Mouse (Mus musculus): ENCODE results near the gene Alkbh6. TPM values are rescaled to one million over a fixed set of nuclear protein-coding genes. Genes with fewer than 3 reads are reported as not detected.

The Alkbh6 gene
- polyA plus RNA-seq, 1 experiment: 28.7 TPM

GRCm38 (mm10) chr7:30310136-30310535, 1.6 kb downstream of the Alkbh6 start:
- H3ac ChIP-seq (ENCODE audit: control insufficient read depth, insufficient read length, low read depth): no peak overlapping the region
- no peaks in the 10 kb centered on the region for H3K27me3 ChIP-seq (ENCODE audit: control insufficient read depth, insufficient read depth, insufficient read length)
- no peaks in the 10 kb centered on the region for H3K36me3 ChIP-seq (ENCODE audit: control insufficient read depth, insufficient read depth)
- TF ChIP-seq CEBPB (IDR thresholded peaks at IDR 0.05; ENCODE audit: low read depth): no peak
- no peak for TF ChIP-seq USF1 (IDR thresholded peaks at IDR 0.05; ENCODE audit: low read depth)
- TF ChIP-seq CTCF (IDR thresholded peaks at IDR 0.05; ENCODE audit: control insufficient read depth, insufficient read depth, insufficient read length): no peak
- no peak for TF ChIP-seq MYOG (IDR thresholded peaks at IDR 0.05; ENCODE audit: control insufficient read depth, extremely low read depth, insufficient read length)
- TF ChIP-seq MAX (IDR thresholded peaks at IDR 0.05): no peak
- TF ChIP-seq FOSL1 (IDR thresholded peaks at IDR 0.05; ENCODE audit: insufficient read depth, low read length, poor library complexity, severe bottlenecking): no peak
- no peak for TF ChIP-seq MYOD1 (IDR thresholded peaks at IDR 0.05; ENCODE audit: control insufficient read depth, insufficient read length, low read depth)
- H3K79me3 ChIP-seq (ENCODE audit: low read depth): no peaks in the 10 kb centered on the region
- H3K79me2 ChIP-seq (ENCODE audit: control insufficient read depth, insufficient read depth): peaks cover 5% of the 10 kb centered on the region
- H3K4me3 ChIP-seq (ENCODE audit: insufficient read depth, poor library complexity, severe bottlenecking): no peak overlapping the region

DNA sequence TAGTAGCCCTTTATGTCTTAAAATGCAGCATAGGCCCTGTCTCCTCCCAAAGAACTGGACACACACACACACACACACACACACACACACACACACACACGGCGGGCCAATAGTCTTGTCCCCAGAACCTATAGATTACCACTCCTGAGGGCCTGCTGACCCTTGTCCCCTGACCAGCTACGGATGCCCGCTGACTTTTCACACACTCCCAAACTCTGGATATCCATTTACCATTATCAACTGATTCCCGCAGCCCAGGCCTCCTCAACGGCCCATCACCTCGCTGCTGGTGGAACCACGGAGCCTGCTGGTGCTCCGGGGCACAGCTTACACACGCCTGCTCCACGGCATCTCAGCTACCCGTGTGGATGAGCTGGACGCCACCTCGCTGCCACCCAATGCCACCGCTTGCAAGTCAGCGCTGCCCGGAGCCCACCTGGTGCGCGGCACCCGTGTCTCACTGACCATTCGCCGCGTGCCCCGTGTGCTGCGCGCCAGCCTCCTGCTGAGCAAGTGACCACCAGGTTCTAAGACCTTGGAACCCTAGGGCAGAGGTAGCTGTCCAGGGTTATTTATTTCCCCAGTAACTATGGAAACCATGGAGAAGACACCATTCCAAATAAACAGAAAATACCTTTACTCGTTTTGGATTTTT, 5.3 kb downstream of the Alkbh6 start:
- Histone ChIP-seq H3K79me2 (ENCODE audit: control insufficient read depth, insufficient read depth) (peaks cover 5% of the 10 kb centered on the region), H3K4me3 (ENCODE audit: insufficient read depth, poor library complexity, severe bottlenecking) (no peak overlapping the region), H3ac (ENCODE audit: control insufficient read depth, insufficient read length, low read depth) (no peak overlapping the region), H3K27me3 (ENCODE audit: control insufficient read depth, insufficient read depth, insufficient read length) (no peaks in the 10 kb centered on the region), H3K36me3 (ENCODE audit: control insufficient read depth, insufficient read depth) (no peaks in the 10 kb centered on the region), H3K79me3 (ENCODE audit: low read depth) (no peaks in the 10 kb centered on the region)
- TF ChIP-seq FOSL1 (IDR thresholded peaks at IDR 0.05; ENCODE audit: insufficient read depth, low read length, poor library complexity, severe bottlenecking): no peak
- TF ChIP-seq MYOG (IDR thresholded peaks at IDR 0.05; ENCODE audit: control insufficient read depth, extremely low read depth, insufficient read length): no peak
- TF ChIP-seq MAX (IDR thresholded peaks at IDR 0.05): no peak
- TF ChIP-seq CEBPB (IDR thresholded peaks at IDR 0.05; ENCODE audit: low read depth): no peak
- TF ChIP-seq USF1 (IDR thresholded peaks at IDR 0.05; ENCODE audit: low read depth): no peak
- TF ChIP-seq MYOD1 (IDR thresholded peaks at IDR 0.05; ENCODE audit: control insufficient read depth, insufficient read length, low read depth): no peak
- TF ChIP-seq CTCF (IDR thresholded peaks at IDR 0.05; ENCODE audit: control insufficient read depth, insufficient read depth, insufficient read length): no peak

GRCm38 (mm10) chr7:30314721-30315155, 6.2 kb downstream of the Alkbh6 start, which contains the start of gene Syne4:
TSS of gene Syne4 (plus strand) at chr7:30314807.
- no peaks in the 10 kb centered on the region for H3K79me3 ChIP-seq (ENCODE audit: low read depth)
- no peak for TF ChIP-seq MYOD1 (IDR thresholded peaks at IDR 0.05; ENCODE audit: control insufficient read depth, insufficient read length, low read depth)
- no peak for TF ChIP-seq FOSL1 (IDR thresholded peaks at IDR 0.05; ENCODE audit: insufficient read depth, low read length, poor library complexity, severe bottlenecking)
- no peak for TF ChIP-seq CEBPB (IDR thresholded peaks at IDR 0.05; ENCODE audit: low read depth)
- no peak for TF ChIP-seq CTCF (IDR thresholded peaks at IDR 0.05; ENCODE audit: control insufficient read depth, insufficient read depth, insufficient read length)
- no peak for TF ChIP-seq MYOG (IDR thresholded peaks at IDR 0.05; ENCODE audit: control insufficient read depth, extremely low read depth, insufficient read length)
- no peak for TF ChIP-seq MAX (IDR thresholded peaks at IDR 0.05)
- TF ChIP-seq USF1 (IDR thresholded peaks at IDR 0.05; ENCODE audit: low read depth): no peak
- H3K36me3 ChIP-seq (ENCODE audit: control insufficient read depth, insufficient read depth): no peaks in the 10 kb centered on the region
- no peak within 1 kb of the TSS for H3ac ChIP-seq (ENCODE audit: control insufficient read depth, insufficient read length, low read depth)
- no peak within 1 kb of the TSS for H3K4me3 ChIP-seq (ENCODE audit: insufficient read depth, poor library complexity, severe bottlenecking)
- no peaks in the 10 kb centered on the region for H3K79me2 ChIP-seq (ENCODE audit: control insufficient read depth, insufficient read depth)
- no peaks in the 10 kb centered on the region for H3K27me3 ChIP-seq (ENCODE audit: control insufficient read depth, insufficient read depth, insufficient read length)

- Histone ChIP-seq H3K36me3 (ENCODE audit: control insufficient read depth, insufficient read depth) (no peaks in the 10 kb centered on the region), H3ac (ENCODE audit: control insufficient read depth, insufficient read length, low read depth) (no peak overlapping the region), H3K79me2 (ENCODE audit: control insufficient read depth, insufficient read depth) (no peaks in the 10 kb centered on the region), H3K79me3 (ENCODE audit: low read depth) (no peaks in the 10 kb centered on the region), H3K4me3 (ENCODE audit: insufficient read depth, poor library complexity, severe bottlenecking) (no peak overlapping the region), H3K27me3 (ENCODE audit: control insufficient read depth, insufficient read depth, insufficient read length) (no peaks in the 10 kb centered on the region)
- no peak for TF ChIP-seq MYOD1 (IDR thresholded peaks at IDR 0.05; ENCODE audit: control insufficient read depth, insufficient read length, low read depth)
- no peak for TF ChIP-seq MAX (IDR thresholded peaks at IDR 0.05)
- no peak for TF ChIP-seq FOSL1 (IDR thresholded peaks at IDR 0.05; ENCODE audit: insufficient read depth, low read length, poor library complexity, severe bottlenecking)
- no peak for TF ChIP-seq CEBPB (IDR thresholded peaks at IDR 0.05; ENCODE audit: low read depth)
- TF ChIP-seq MYOG (IDR thresholded peaks at IDR 0.05; ENCODE audit: control insufficient read depth, extremely low read depth, insufficient read length): no peak
- TF ChIP-seq CTCF (IDR thresholded peaks at IDR 0.05; ENCODE audit: control insufficient read depth, insufficient read depth, insufficient read length): no peak
- TF ChIP-seq USF1 (IDR thresholded peaks at IDR 0.05; ENCODE audit: low read depth): no peak
Observed at GRCm38 (mm10) chr7:30315559-30316529, 7.3 kb downstream of the Alkbh6 start.

DNA sequence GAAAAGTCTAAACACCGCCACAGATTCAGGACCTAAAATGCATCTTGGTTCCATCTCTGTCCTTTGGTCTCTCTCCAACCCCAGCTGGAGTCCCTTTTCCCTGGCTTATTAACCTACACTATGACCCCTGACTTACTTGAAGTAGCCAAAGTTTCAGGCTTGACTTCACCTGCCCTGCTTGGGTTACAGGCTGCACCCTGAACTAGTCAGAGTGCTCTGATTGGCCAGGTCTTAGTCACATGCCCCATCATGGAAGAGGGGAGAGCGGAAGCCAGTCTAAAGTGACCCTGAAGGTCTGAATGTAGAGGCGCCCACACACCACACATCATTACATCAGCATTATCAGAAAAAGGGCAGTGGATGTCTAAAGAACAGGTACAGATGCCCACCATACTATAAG, 9.6 kb downstream of the Alkbh6 start:
- H3K4me3 ChIP-seq (ENCODE audit: insufficient read depth, poor library complexity, severe bottlenecking): no peak overlapping the region
- H3K79me3 ChIP-seq (ENCODE audit: low read depth): no peaks in the 10 kb centered on the region
- H3K79me2 ChIP-seq (ENCODE audit: control insufficient read depth, insufficient read depth): peaks cover 4% of the 10 kb centered on the region
- no peak for TF ChIP-seq FOSL1 (IDR thresholded peaks at IDR 0.05; ENCODE audit: insufficient read depth, low read length, poor library complexity, severe bottlenecking)
- TF ChIP-seq USF1 (IDR thresholded peaks at IDR 0.05; ENCODE audit: low read depth): peak; percentile 54
- H3K36me3 ChIP-seq (ENCODE audit: control insufficient read depth, insufficient read depth): no peaks in the 10 kb centered on the region
- no peaks in the 10 kb centered on the region for H3K27me3 ChIP-seq (ENCODE audit: control insufficient read depth, insufficient read depth, insufficient read length)
- no peak overlapping the region for H3ac ChIP-seq (ENCODE audit: control insufficient read depth, insufficient read length, low read depth)
